Mouse (Mus musculus): ENCODE data around the gene Fbxw2.
"Not testable (repeated sequence)": the region's sequence is repeated elsewhere in the genome, so short reads cannot be mapped to it uniquely, and the experiment has no call there.

The Fbxw2 gene

GRCm38 (mm10) chr2:34825827-34826459 is at the start of gene Fbxw2:
Gene Fbxw2, minus strand, starts transcription at chr2:34826311.
- peak; percentile 92 for DNase-seq (ENCODE audit: low read depth, low spot score)

- no peak for DNase-seq (ENCODE audit: low read depth, low spot score)
Measured at GRCm38 (mm10) chr2:34874816-34875345, 48.8 kb upstream of the Fbxw2 start, which contains the start of gene Psmd5. Gene Psmd5, minus strand, starts transcription at chr2:34874968.

- DNase-seq (ENCODE audit: low read depth, low spot score) = no peak
Measured at GRCm38 (mm10) chr2:34874271-34874670, 48.2 kb upstream of the Fbxw2 start, which contains the start of gene Cutal. Gene Cutal, plus strand, starts transcription at chr2:34874396.

- DNase-seq (ENCODE audit: low read depth, low spot score) = peak; percentile 99
Measured at GRCm38 (mm10) chr2:34870520-34871474, 44.7 kb upstream of the Fbxw2 start.

GRCm38 (mm10) chr2:34869680-34870079 is 43.6 kb upstream of the Fbxw2 start:
- DNase-seq (ENCODE audit: low read depth, low spot score) = no peak

GRCm38 (mm10) chr2:34857728-34858127 is 31.6 kb upstream of the Fbxw2 start:
- no peak for DNase-seq (ENCODE audit: low read depth, low spot score)

GRCm38 (mm10) chr2:34855265-34855664 is 29.2 kb upstream of the Fbxw2 start:
- no peak for DNase-seq (ENCODE audit: low read depth, low spot score)

- no peak for DNase-seq (ENCODE audit: low read depth, low spot score)
Measured at GRCm38 (mm10) chr2:34847702-34848101, 21.6 kb upstream of the Fbxw2 start.

GRCm38 (mm10) chr2:34843211-34843939 is 17.3 kb upstream of the Fbxw2 start:
- DNase-seq (ENCODE audit: low read depth, low spot score) = no peak

- no peak for DNase-seq (ENCODE audit: low read depth, low spot score)
Measured at GRCm38 (mm10) chr2:34841706-34842105, 15.6 kb upstream of the Fbxw2 start.

GRCm38 (mm10) chr2:34840143-34840542 is 14.0 kb upstream of the Fbxw2 start:
- not testable (repeated sequence) for DNase-seq (ENCODE audit: low read depth, low spot score)

- DNase-seq (ENCODE audit: low read depth, low spot score) = no peak
Measured at GRCm38 (mm10) chr2:34835669-34836068, 9.6 kb upstream of the Fbxw2 start.

GRCm38 (mm10) chr2:34833624-34834023 is 7.5 kb upstream of the Fbxw2 start:
- no peak for DNase-seq (ENCODE audit: low read depth, low spot score)

GRCm38 (mm10) chr2:34832766-34833457 is 6.8 kb upstream of the Fbxw2 start, which contains the start of gene Gm34653:
Gene Gm34653, plus strand, starts transcription at chr2:34833007.
- DNase-seq (ENCODE audit: low read depth, low spot score) = not testable (repeated sequence)

- DNase-seq (ENCODE audit: low read depth, low spot score) = not testable (repeated sequence)
Measured at GRCm38 (mm10) chr2:34830066-34830465, 4.0 kb upstream of the Fbxw2 start.

GRCm38 (mm10) chr2:34828026-34828425 is 1.9 kb upstream of the Fbxw2 start:
- DNase-seq (ENCODE audit: low read depth, low spot score) = no peak

- no peak for DNase-seq (ENCODE audit: low read depth, low spot score)
Measured at GRCm38 (mm10) chr2:34827591-34827990, 1.5 kb upstream of the Fbxw2 start.

- peak; percentile 4 for DNase-seq (ENCODE audit: low read depth, low spot score)
Measured at GRCm38 (mm10) chr2:34826460-34827231, 535 bp upstream of the Fbxw2 start.

GRCm38 (mm10) chr2:34818492-34818891 is 7.6 kb downstream of the Fbxw2 start:
- DNase-seq (ENCODE audit: low read depth, low spot score) = no peak

GRCm38 (mm10) chr2:34815893-34816292 is 10.2 kb downstream of the Fbxw2 start:
- not testable (repeated sequence) for DNase-seq (ENCODE audit: low read depth, low spot score)

Measured in forelimb bud, embryonic 11.5 days (tissue).